Mouse (Mus musculus) hindbrain, embryonic 11.5 days (tissue): ENCODE measurements at regions not wholly inside any gene's neighbourhood (a gene's known extent, or its start where the extent isn't known, plus 50 kb on each side); places are given as distances from the start of the nearest gene placed in this dataset.

Experiments used
- ATAC-seq: fragments of 200-750 bp; cut with Nextera tagmentation; 2 replicates; pipeline ENCODE4 v1.8.0; 2017; ENCODE audit warnings: mild to moderate bottlenecking, moderate TSS enrichment, moderate library complexity; ENCODE audit not compliant: low FRiP score
- DNase-seq: peaks from one replicate; pipeline ENCODE4 v3.0.0-alpha.2; 2015; ENCODE audit warnings: low spot score
- H3K27ac ChIP-seq: fragments of 300-500 bp; sonication (generic); 2 replicates; pipeline ENCODE4 v1.5.1; 2014; ENCODE audit warnings: mild to moderate bottlenecking, low read depth, low read length
- H3K27me3 ChIP-seq: fragments of 300-500 bp; sonication (generic); 2 replicates; pipeline ENCODE4 v1.6.1; 2014; ENCODE audit warnings: mild to moderate bottlenecking, low read length, moderate library complexity, mixed read lengths; ENCODE audit not compliant: control insufficient read depth, insufficient read depth
- H3K36me3 ChIP-seq: fragments of 300-500 bp; sonication (generic); 2 replicates; pipeline ENCODE4 v1.6.1; 2014; ENCODE audit warnings: mild to moderate bottlenecking, low read length, moderate library complexity, mixed read lengths; ENCODE audit not compliant: control insufficient read depth, insufficient read depth
- H3K4me1 ChIP-seq: fragments of 300-500 bp; sonication (generic); replicated peaks from 2 replicates; pipeline ENCODE4 v1.6.1; 2014; ENCODE audit warnings: low read length, mixed read lengths; ENCODE audit not compliant: control insufficient read depth, insufficient read depth
- H3K4me2 ChIP-seq: fragments of 300-500 bp; sonication (generic); replicated peaks from 2 replicates; pipeline ENCODE4 v1.6.1; 2014; ENCODE audit warnings: mild to moderate bottlenecking, low read depth, low read length
- H3K4me3 ChIP-seq: fragments of 300-500 bp; sonication (generic); 2 replicates; pipeline ENCODE4 v1.5.1; 2014; ENCODE audit warnings: low read depth, low read length
- H3K9ac ChIP-seq: fragments of 300-500 bp; sonication (generic); 2 replicates; pipeline ENCODE4 v1.6.1; 2014; ENCODE audit warnings: low read depth, low read length
- H3K9me3 ChIP-seq: fragments of 300-500 bp; sonication (generic); 2 replicates; pipeline ENCODE4 v1.6.1; 2016; ENCODE audit warnings: low read length; ENCODE audit not compliant: control insufficient read depth
- WGBS: fragments of 180-500 bp; shearing (Covaris S2); extraction: QIAGEN DNeasy Blood & Tissue Kit; methylation state at CpG from one replicate; pipeline ENCODE4 v1.1.7; 2014; 5-methylcytosine and 5-hydroxymethylcytosine counted together

GRCm38 (mm10) chr7:52399513-52399912 lies 384.0 kb upstream of the 1700015G11Rik start:
- no peaks in the 10 kb centered on the region for H3K27me3 ChIP-seq
- H3K27ac ChIP-seq = no peak overlapping the region
- no peak overlapping the region for H3K4me2 ChIP-seq
- WGBS = 85% methylated on average over 3 of the region's 3 CpGs
- no peak for DNase-seq
- H3K4me3 ChIP-seq = no peak overlapping the region
- no peak overlapping the region for H3K9ac ChIP-seq
- H3K9me3 ChIP-seq = no peaks in the 10 kb centered on the region
- no peaks in the 10 kb centered on the region for H3K36me3 ChIP-seq
- no peak for ATAC-seq
- H3K4me1 ChIP-seq = no peaks in the 10 kb centered on the region

GRCm38 (mm10) chr7:52391793-52392192 lies 376.3 kb upstream of the 1700015G11Rik start:
- Histone ChIP-seq H3K4me2 (no peak overlapping the region), H3K9ac (no peak overlapping the region), H3K27ac (no peak overlapping the region), H3K27me3 (no peaks in the 10 kb centered on the region), H3K4me1 (no peaks in the 10 kb centered on the region), H3K36me3 (no peaks in the 10 kb centered on the region), H3K9me3 (no peaks in the 10 kb centered on the region), H3K4me3 (no peak overlapping the region)
- ATAC-seq (peak; percentile 65), DNase-seq (peak; percentile 83)
- 20% methylated on average over 2 of the region's 2 CpGs for WGBS
